Mouse (Mus musculus) c-Kit-positive CD71-positive TER-119-negative erythroid progenitor cells, embryonic 14.5 days (primary cell): ENCODE measurements around the gene Hoxa5.

Experiments used
- DNase-seq: peaks from one replicate; pipeline ENCODE4 v3.0.0-alpha.2; 2013; ENCODE audit warnings: low read depth

Hoxa5 gene

GRCm38 (mm10) chr6:52177061-52177735, 27.2 kb downstream of the Hoxa5 start, which contains the start of gene 5730596B20Rik:
5730596B20Rik (plus strand) TSS chr6:52177498.
- no peak for DNase-seq

- DNase-seq, result no peak
These were observed 28.0 kb downstream of the Hoxa5 start for GRCm38 (mm10) chr6:52176391-52176790.

GRCm38 (mm10) chr6:52175864-52176263, 28.5 kb downstream of the Hoxa5 start:
- DNase-seq, result no peak

- no peak for DNase-seq
These were observed 29.2 kb downstream of the Hoxa5 start for GRCm38 (mm10) chr6:52174968-52175751.

- no peak for DNase-seq
These were observed 30.7 kb downstream of the Hoxa5 start for GRCm38 (mm10) chr6:52173648-52174047.

GRCm38 (mm10) chr6:52172501-52172900, 31.9 kb downstream of the Hoxa5 start:
- DNase-seq, result no peak

- no peak for DNase-seq
These were observed 32.4 kb downstream of the Hoxa5 start for GRCm38 (mm10) chr6:52171938-52172337.

GRCm38 (mm10) chr6:52171331-52171730, 33.1 kb downstream of the Hoxa5 start:
- no peak for DNase-seq

- no peak for DNase-seq
These were observed 33.5 kb downstream of the Hoxa5 start for GRCm38 (mm10) chr6:52170898-52171223.

GRCm38 (mm10) chr6:52170166-52170897, 34.1 kb downstream of the Hoxa5 start:
- no peak for DNase-seq

GRCm38 (mm10) chr6:52169499-52170165, 34.8 kb downstream of the Hoxa5 start:
- no peak for DNase-seq

GRCm38 (mm10) chr6:52168191-52169055, 36.0 kb downstream of the Hoxa5 start:
- DNase-seq, result no peak

- no peak for DNase-seq
These were observed 36.6 kb downstream of the Hoxa5 start for GRCm38 (mm10) chr6:52167736-52168161.

- DNase-seq, result no peak
These were observed 37.2 kb downstream of the Hoxa5 start for GRCm38 (mm10) chr6:52167176-52167575.

- DNase-seq, result no peak
These were observed 37.8 kb downstream of the Hoxa5 start for GRCm38 (mm10) chr6:52166431-52167077.

GRCm38 (mm10) chr6:52165441-52166370, 38.7 kb downstream of the Hoxa5 start:
- no peak for DNase-seq

GRCm38 (mm10) chr6:52164626-52165440, 39.6 kb downstream of the Hoxa5 start, which contains the start of gene Hoxa2:
Hoxa2 (minus strand) TSS chr6:52164831.
- no peak for DNase-seq

- DNase-seq, result no peak
These were observed 40.2 kb downstream of the Hoxa5 start for GRCm38 (mm10) chr6:52164051-52164625.
